Mouse (Mus musculus): ENCODE measurements around the gene Atxn2. TPM values are rescaled to one million over a fixed set of nuclear protein-coding genes. Genes with fewer than 3 reads are reported as not detected.

Atxn2 gene
- polyA plus RNA-seq, 1 experiment from 2014 or later: 59.4 TPM

DNA sequence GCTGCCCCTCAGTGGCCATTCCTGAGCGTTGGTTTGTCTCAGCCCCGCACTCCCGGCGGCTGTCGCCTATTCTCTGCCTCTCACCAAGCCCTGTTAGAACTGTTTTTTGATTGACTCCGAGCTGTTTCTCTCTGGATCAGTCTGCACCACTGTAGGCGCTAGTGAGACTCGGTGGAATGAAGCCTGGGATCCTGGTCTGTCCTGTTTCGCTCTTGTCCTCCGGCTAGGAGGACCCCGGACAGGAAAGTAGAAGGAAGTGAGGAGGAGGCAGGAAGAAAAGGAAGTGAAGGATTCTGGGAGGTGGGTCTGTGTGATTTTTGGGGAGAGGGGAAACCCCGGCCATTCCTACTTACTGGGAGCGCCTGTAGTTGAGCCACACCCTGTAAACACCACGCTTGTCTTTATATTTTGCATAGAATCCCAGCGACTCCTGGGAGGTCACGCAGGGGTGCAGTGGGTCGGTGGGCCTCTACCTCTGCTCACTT lies 136.9 kb downstream of the Atxn2 start:
- DNase-seq (ENCODE audit: low spot score) (peak; percentile 79), ATAC-seq (replicated peaks; ENCODE audit: low FRiP score, low TSS enrichment, low read depth) (peak; percentile 36; the same call in 1 of the 2 replicates)
- peak overlapping the region; percentile 83 for H3K9ac ChIP-seq (ENCODE audit: low read length)
- H3K27me3 ChIP-seq (replicated peaks; ENCODE audit: control insufficient read depth, insufficient read depth, low read length): peaks cover 16% of the 10 kb centered on the region
- under 1% methylated on average over 17 of the region's 17 CpGs for WGBS
- peaks cover 21% of the 10 kb centered on the region for H3K36me3 ChIP-seq (ENCODE audit: control insufficient read depth, insufficient read depth, low read length)
- no peaks in the 10 kb centered on the region for H3K9me3 ChIP-seq (ENCODE audit: control insufficient read depth, low read length)
- peak overlapping the region; percentile 83 for H3K27ac ChIP-seq (ENCODE audit: low read depth)
- peaks cover 22% of the 10 kb centered on the region for H3K4me1 ChIP-seq (replicated peaks; ENCODE audit: control insufficient read depth, insufficient read depth, low read length)
- peak overlapping the region; percentile 87 for H3K4me3 ChIP-seq (ENCODE audit: low read depth, low read length)
- H3K4me2 ChIP-seq (ENCODE audit: low read length): peak overlapping the region; percentile 91

GRCm38 (mm10) chr5:121848743-121849142 lies 137.6 kb downstream of the Atxn2 start, which contains the start of gene Pheta1:
Gene Pheta1 (plus strand): TSS chr5:121848984.
- Histone ChIP-seq H3K27ac (ENCODE audit: low read depth) (peak within 1 kb of the TSS; percentile 83), H3K4me2 (ENCODE audit: low read length) (peak within 1 kb of the TSS; percentile 91), H3K36me3 (ENCODE audit: control insufficient read depth, insufficient read depth, low read length) (peaks cover 28% of the 10 kb centered on the region), H3K4me1 (replicated peaks; ENCODE audit: control insufficient read depth, insufficient read depth, low read length) (peaks cover 22% of the 10 kb centered on the region), H3K4me3 (ENCODE audit: low read depth, low read length) (peak within 1 kb of the TSS; percentile 87), H3K9ac (ENCODE audit: low read length) (peak within 1 kb of the TSS; percentile 83), H3K27me3 (replicated peaks; ENCODE audit: control insufficient read depth, insufficient read depth, low read length) (peaks cover 9% of the 10 kb centered on the region), H3K9me3 (ENCODE audit: control insufficient read depth, low read length) (no peaks in the 10 kb centered on the region)
- DNase-seq (ENCODE audit: low spot score) (peak; percentile 96), ATAC-seq (replicated peaks; ENCODE audit: low FRiP score, low TSS enrichment, low read depth) (peak; percentile 87)
- under 1% methylated on average over 41 of the region's 42 CpGs for WGBS

GRCm38 (mm10) chr5:121849478-121850349 lies 138.6 kb downstream of the Atxn2 start:
- no peak; the same call in 1 of the 2 replicates for ATAC-seq (replicated peaks; ENCODE audit: low FRiP score, low TSS enrichment, low read depth)

GRCm38 (mm10) chr5:121853368-121854051 lies 142.4 kb downstream of the Atxn2 start:
- Histone ChIP-seq H3K27ac (ENCODE audit: low read depth) (no peak overlapping the region), H3K9me3 (ENCODE audit: control insufficient read depth, low read length) (no peaks in the 10 kb centered on the region), H3K36me3 (ENCODE audit: control insufficient read depth, insufficient read depth, low read length) (peaks cover 36% of the 10 kb centered on the region), H3K27me3 (replicated peaks; ENCODE audit: control insufficient read depth, insufficient read depth, low read length) (no peaks in the 10 kb centered on the region), H3K9ac (ENCODE audit: low read length) (no peak overlapping the region), H3K4me1 (replicated peaks; ENCODE audit: control insufficient read depth, insufficient read depth, low read length) (peaks cover 21% of the 10 kb centered on the region), H3K4me3 (ENCODE audit: low read depth, low read length) (no peak overlapping the region), H3K4me2 (ENCODE audit: low read length) (no peak overlapping the region)
- no peak for DNase-seq (ENCODE audit: low spot score)
- 83% methylated on average over 9 of the region's 9 CpGs for WGBS
- no peak for ATAC-seq (replicated peaks; ENCODE audit: low FRiP score, low TSS enrichment, low read depth)

More at GRCm38 (mm10) chr5:121849478-121850349, 138.6 kb downstream of the Atxn2 start:
- H3K4me3 ChIP-seq (ENCODE audit: low read depth, low read length): peak overlapping the region; percentile 87
- peaks cover 23% of the 10 kb centered on the region for H3K4me1 ChIP-seq (replicated peaks; ENCODE audit: control insufficient read depth, insufficient read depth, low read length)
- peak overlapping the region; percentile 91 for H3K4me2 ChIP-seq (ENCODE audit: low read length)
- peaks cover 33% of the 10 kb centered on the region for H3K36me3 ChIP-seq (ENCODE audit: control insufficient read depth, insufficient read depth, low read length)
- H3K27me3 ChIP-seq (replicated peaks; ENCODE audit: control insufficient read depth, insufficient read depth, low read length): no peaks in the 10 kb centered on the region
- 32% methylated on average over 20 of the region's 20 CpGs for WGBS
- no peak overlapping the region for H3K27ac ChIP-seq (ENCODE audit: low read depth)
- no peaks in the 10 kb centered on the region for H3K9me3 ChIP-seq (ENCODE audit: control insufficient read depth, low read length)
- DNase-seq (ENCODE audit: low spot score): peak; percentile 64
- H3K9ac ChIP-seq (ENCODE audit: low read length): peak overlapping the region; percentile 83

DNA sequence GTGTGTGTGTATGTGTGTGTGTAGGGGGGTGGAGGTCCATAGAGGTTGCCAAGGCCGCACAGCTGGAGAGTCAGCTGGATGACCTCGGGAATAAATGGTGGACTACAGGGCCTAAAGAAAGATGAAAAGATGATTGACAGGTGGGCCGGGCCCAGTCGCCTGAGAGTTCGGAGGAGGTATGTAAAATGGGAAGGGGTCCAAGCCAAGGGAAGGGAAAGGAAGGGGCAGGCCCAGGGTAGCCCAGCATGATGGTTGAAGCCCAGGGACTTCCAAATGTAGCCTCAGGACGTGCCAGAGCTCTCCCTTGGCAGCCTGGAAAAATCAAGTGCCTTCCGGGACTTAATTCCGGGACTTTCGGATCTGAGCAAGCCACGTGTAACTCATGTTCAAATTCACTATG lies 143.6 kb downstream of the Atxn2 start:
- Histone ChIP-seq H3K4me3 (ENCODE audit: low read depth, low read length) (no peak overlapping the region), H3K9me3 (ENCODE audit: control insufficient read depth, low read length) (no peaks in the 10 kb centered on the region), H3K36me3 (ENCODE audit: control insufficient read depth, insufficient read depth, low read length) (peaks cover 36% of the 10 kb centered on the region), H3K27me3 (replicated peaks; ENCODE audit: control insufficient read depth, insufficient read depth, low read length) (no peaks in the 10 kb centered on the region), H3K4me1 (replicated peaks; ENCODE audit: control insufficient read depth, insufficient read depth, low read length) (peaks cover 18% of the 10 kb centered on the region), H3K9ac (ENCODE audit: low read length) (no peak overlapping the region), H3K27ac (ENCODE audit: low read depth) (no peak overlapping the region), H3K4me2 (ENCODE audit: low read length) (no peak overlapping the region)
- no peak for ATAC-seq (replicated peaks; ENCODE audit: low FRiP score, low TSS enrichment, low read depth)
- 84% methylated on average over 10 of the region's 10 CpGs for WGBS
- no peak for DNase-seq (ENCODE audit: low spot score)

DNA sequence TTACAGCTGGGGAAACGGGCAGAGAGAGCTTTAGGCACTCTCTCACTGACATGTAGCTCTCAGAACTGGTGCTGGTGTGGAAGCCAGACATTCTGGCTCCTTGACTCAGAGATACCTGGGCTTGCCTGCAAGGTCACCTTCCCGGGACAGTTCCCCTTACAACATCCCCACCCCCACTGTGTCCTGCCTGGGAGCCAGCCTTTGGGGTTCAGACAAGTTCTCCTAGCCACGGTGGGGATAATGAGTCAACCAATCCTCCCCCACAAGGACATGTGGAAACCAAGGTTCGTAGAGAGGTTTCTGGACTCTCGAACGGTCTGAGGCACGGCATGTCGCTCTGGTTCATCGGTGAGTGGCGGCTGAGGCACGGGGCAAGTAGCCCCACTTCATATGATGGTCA lies 145.6 kb downstream of the Atxn2 start:
- Histone ChIP-seq H3K27ac (ENCODE audit: low read depth) (no peak overlapping the region), H3K9me3 (ENCODE audit: control insufficient read depth, low read length) (peaks cover 7% of the 10 kb centered on the region), H3K4me1 (replicated peaks; ENCODE audit: control insufficient read depth, insufficient read depth, low read length) (0 out of 2 replicates have a peak, but pooled peaks cover 4% of the 10 kb centered on the region), H3K27me3 (replicated peaks; ENCODE audit: control insufficient read depth, insufficient read depth, low read length) (no peaks in the 10 kb centered on the region), H3K4me3 (ENCODE audit: low read depth, low read length) (no peak overlapping the region), H3K4me2 (ENCODE audit: low read length) (no peak overlapping the region), H3K36me3 (ENCODE audit: control insufficient read depth, insufficient read depth, low read length) (peaks cover 35% of the 10 kb centered on the region), H3K9ac (ENCODE audit: low read length) (no peak overlapping the region)
- ATAC-seq (replicated peaks; ENCODE audit: low FRiP score, low TSS enrichment, low read depth) (no peak), DNase-seq (ENCODE audit: low spot score) (no peak)
- WGBS: 81% methylated on average over 11 of the region's 11 CpGs

DNA sequence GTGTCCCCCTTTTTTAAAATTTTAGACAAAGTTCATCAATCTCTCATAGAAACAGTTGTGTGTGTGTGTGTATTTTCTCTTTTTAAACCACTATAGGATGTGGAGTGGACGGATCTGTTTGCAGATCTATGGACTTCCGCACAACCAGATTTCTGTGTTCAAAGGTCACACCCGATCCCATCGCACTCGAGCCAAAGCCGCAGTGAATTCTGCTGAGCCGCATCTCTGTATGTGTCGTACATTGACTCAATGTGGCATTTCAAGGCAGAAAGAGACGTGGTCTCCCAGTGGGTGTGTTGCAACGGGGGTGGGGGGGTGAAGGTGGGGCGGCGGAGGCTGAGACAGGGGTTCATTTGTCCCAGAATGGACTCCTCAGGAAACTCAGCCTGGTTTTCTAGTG lies 147.3 kb downstream of the Atxn2 start:
- H3K9ac ChIP-seq (ENCODE audit: low read length): no peak overlapping the region
- 79% methylated on average over 12 of the region's 12 CpGs for WGBS
- H3K27me3 ChIP-seq (replicated peaks; ENCODE audit: control insufficient read depth, insufficient read depth, low read length): no peaks in the 10 kb centered on the region
- no peak overlapping the region for H3K4me2 ChIP-seq (ENCODE audit: low read length)
- peaks cover 18% of the 10 kb centered on the region for H3K36me3 ChIP-seq (ENCODE audit: control insufficient read depth, insufficient read depth, low read length)
- DNase-seq (ENCODE audit: low spot score) (no peak), ATAC-seq (replicated peaks; ENCODE audit: low FRiP score, low TSS enrichment, low read depth) (no peak)
- peaks cover 7% of the 10 kb centered on the region for H3K9me3 ChIP-seq (ENCODE audit: control insufficient read depth, low read length)
- H3K27ac ChIP-seq (ENCODE audit: low read depth): no peak overlapping the region
- no peak overlapping the region for H3K4me3 ChIP-seq (ENCODE audit: low read depth, low read length)
- H3K4me1 ChIP-seq (replicated peaks; ENCODE audit: control insufficient read depth, insufficient read depth, low read length): 0 out of 2 replicates have a peak, but pooled peaks cover 4% of the 10 kb centered on the region

- DNase-seq (ENCODE audit: low spot score) (no peak), ATAC-seq (replicated peaks; ENCODE audit: low FRiP score, low TSS enrichment, low read depth) (no peak)
- WGBS: 44% methylated on average over 5 of the region's 5 CpGs
- H3K9ac ChIP-seq (ENCODE audit: low read length): no peak overlapping the region
- no peak overlapping the region for H3K4me2 ChIP-seq (ENCODE audit: low read length)
- no peaks in the 10 kb centered on the region for H3K4me1 ChIP-seq (replicated peaks; ENCODE audit: control insufficient read depth, insufficient read depth, low read length)
- H3K27ac ChIP-seq (ENCODE audit: low read depth): no peak overlapping the region
- H3K27me3 ChIP-seq (replicated peaks; ENCODE audit: control insufficient read depth, insufficient read depth, low read length): no peaks in the 10 kb centered on the region
- H3K9me3 ChIP-seq (ENCODE audit: control insufficient read depth, low read length): peaks cover 7% of the 10 kb centered on the region
- H3K4me3 ChIP-seq (ENCODE audit: low read depth, low read length): no peak overlapping the region
- H3K36me3 ChIP-seq (ENCODE audit: control insufficient read depth, insufficient read depth, low read length): 0 out of 2 replicates have a peak, but pooled peaks cover 6% of the 10 kb centered on the region
These were observed 150.8 kb downstream of the Atxn2 start for GRCm38 (mm10) chr5:121861964-121862363.

Measured in intestine, embryonic 14.5 days (tissue).